Mouse (Mus musculus) urinary bladder, postnatal 25 days (tissue): ENCODE results near the gene Tfap2d.

Source experiments
- DNase-seq: peaks from one replicate; pipeline ENCODE4 v3.0.0; 2022; ENCODE audit warnings: low spot score

Gene Tfap2d

DNA sequence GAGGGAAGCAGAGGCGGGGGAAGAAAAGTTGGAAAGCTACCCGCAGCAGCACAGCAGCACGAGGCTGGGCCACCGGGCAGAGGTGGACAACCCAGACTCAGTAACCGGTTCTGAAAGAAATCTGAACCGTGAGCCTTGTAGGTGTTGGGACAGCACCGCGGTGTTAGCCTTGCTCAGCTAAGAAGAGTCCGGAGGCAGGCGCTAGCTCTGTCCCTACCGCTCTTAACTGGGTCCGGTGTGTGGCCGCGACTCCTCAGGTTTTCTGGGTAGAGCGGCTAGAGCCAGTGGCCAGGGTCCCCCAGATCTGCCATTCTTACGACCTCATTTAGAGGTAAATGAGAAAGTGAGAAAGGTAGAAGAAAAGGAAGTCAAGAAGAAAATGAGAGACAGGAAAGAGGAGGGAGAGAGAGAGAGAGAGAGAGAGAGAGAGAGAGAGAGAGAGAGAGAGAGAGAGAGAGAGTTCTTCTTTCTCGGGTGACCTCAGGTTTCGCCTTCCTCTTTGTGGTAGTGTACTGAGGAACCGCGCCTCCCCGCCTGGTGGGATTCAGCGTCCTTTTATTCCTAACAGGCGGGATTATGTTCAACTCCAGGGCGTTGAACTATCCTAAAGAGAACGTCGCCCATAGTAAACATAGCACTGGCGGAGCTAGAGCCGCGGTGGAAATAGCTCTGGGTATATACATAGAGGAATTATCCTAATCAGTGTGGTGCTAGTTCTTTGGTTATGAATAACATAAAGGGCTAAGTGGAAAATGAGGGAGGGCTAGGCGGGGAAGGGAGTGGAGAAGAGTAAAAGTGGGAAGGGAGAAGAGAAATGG is 107.6 kb downstream of the Tfap2d start:
- DNase-seq: no peak

DNA sequence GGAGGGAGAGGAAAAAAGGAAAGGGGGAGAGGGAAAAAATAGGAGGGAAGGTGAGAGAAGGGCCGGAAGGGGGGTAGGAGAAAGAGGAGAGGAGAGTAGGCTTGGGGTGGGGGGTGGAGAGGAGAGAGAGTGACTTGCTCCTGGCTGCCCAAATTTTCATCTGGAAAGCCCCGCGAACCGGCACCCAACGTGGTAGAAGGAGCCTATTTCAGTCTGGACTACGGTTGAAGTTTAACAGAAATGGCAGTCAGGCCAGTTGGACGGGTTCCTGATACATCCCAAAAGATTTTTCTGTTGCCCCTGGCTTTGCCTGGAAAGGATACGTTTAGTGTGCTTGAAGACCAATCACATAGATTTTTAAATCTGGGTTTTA is 108.2 kb downstream of the Tfap2d start:
- DNase-seq: no peak

DNA sequence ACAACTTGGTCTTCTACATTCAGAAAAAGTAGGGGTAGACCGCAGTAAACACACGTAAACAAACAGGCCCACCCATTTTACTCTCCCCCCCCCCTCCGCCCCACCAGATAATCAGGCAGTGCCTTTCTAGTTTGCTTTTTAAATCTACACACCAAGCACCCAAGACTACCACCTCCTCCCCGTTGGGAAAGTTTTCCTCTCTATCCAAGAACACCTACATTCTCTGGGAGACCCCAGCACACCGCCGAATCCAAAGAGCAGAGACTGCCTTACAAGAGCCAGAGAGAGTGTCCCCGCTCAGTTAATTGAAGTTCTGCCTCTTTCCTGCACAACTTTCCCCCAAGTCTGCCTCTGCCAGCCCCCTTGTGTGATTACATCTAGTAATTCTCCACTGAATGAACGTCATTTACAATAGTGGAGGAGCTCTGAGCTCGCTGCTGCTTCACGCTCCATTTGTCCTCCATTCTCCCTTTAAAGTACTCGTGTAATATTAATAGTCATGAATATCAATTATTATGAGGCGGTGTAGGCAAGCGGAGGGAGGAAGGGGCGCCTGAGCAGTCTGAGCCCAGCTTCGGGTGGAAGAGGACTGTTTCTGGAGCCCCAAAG is 108.8 kb downstream of the Tfap2d start:
- DNase-seq: no peak

DNA sequence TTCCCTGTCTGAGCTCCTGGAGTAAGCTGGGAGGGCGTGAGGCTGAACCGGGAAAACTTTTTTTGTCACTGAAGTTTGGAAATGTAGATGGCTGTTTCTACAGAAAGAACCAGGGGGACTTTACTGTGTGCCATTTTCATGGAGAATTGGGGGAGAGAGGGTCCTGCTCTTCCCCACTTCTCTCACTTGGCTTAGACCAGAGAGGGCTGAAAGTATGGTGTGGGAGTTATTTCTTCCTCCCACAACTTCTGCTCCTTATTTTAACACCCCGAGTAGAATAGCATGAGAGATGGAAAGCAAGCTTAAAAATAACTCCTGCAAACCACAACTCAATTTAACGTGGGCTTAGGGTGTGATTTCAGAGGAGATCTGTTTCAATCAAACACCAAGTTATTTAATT is 109.9 kb downstream of the Tfap2d start:
- DNase-seq: no peak

DNA sequence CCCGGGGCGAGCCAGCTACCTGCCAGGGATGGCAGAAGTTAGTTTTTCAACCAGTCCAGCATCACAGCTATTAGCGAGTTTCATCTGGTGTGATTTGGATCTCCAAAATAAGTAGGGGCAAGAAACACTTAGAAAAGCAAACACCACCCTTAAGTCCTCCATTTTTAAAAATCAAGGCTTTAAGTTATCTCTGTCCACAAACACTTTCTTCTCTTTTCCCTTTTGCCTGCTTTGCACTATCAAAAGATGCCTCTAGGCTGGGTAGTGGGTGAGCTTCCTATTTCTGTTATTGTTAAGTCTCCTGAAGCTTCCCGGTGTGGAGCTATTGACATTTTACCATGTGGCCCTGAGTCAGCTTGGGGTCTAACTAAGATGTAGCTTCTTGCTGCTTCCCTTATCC is 110.3 kb downstream of the Tfap2d start:
- no peak for DNase-seq

DNA sequence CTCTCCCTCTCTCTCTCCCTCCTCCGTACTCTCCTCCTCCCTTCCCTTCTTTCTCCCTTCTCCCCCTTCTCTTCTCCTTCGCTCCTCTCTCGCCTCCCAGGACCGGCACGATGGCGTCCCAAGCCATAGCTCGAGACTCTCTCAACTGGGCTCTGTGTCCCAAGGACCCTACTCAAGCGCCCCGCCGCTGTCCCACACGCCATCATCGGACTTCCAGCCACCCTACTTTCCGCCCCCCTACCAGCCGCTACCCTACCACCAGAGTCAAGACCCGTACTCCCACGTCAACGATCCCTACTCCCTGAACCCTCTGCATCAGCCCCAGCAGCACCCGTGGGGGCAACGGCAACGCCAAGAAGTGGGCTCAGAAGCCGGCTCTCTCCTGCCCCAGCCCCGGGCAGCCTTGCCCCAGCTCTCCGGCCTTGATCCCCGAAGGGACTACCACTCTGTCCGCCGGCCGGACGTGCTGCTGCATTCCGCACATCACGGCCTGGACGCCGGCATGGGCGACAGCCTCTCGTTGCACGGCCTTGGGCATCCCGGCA is 111.1 kb downstream of the Tfap2d start:
- no peak for DNase-seq
